Mouse (Mus musculus): ENCODE measurements at regions not wholly inside any gene's neighbourhood (a gene's known extent, or its start where the extent isn't known, plus 50 kb on each side); places are given as distances from the start of the nearest gene placed in this dataset.
A peak's percentile ranks its signal among the peaks of the same experiment; 100 is the strongest.

DNA sequence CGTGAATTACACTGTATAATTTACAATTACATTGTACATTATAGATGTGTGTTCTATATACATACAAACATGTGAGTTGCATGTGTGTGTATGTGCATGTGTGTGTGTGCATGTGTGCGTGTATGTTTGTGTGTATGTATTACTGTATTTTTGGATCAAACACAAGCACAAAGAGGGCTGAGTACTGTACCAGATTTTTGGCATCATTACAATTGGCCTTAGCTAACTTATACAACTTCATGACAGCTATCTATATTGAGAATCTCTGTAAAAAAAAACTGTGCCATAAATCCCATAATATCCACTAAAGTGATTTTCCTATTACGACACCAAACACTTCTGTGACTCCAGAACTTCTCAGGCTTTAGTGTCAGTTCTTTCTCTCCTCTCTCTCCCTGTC, 444.9 kb downstream of the Hdgfl1 start:
- Histone ChIP-seq H3K4me2 (no peak overlapping the region), H3K27ac (replicated peaks) (no peak overlapping the region), H3K9me3 (replicated peaks) (no peaks in the 10 kb centered on the region), H3K4me3 (replicated peaks) (no peak overlapping the region), H3K4me1 (no peaks in the 10 kb centered on the region), H3K36me3 (no peaks in the 10 kb centered on the region), H3K27me3 (replicated peaks) (no peaks in the 10 kb centered on the region), H3K9ac (replicated peaks) (no peak overlapping the region)
- 94% methylated on average over 3 of the region's 3 CpGs for WGBS
- no peak for ATAC-seq (ENCODE audit: low FRiP score)

GRCm38 (mm10) chr13:26324633-26325032, 445.3 kb downstream of the Hdgfl1 start:
- WGBS: 75% methylated on average over 6 of the region's 6 CpGs
- Histone ChIP-seq H3K4me3 (replicated peaks) (no peak overlapping the region), H3K4me2 (no peak overlapping the region), H3K27me3 (replicated peaks) (no peaks in the 10 kb centered on the region), H3K9me3 (replicated peaks) (no peaks in the 10 kb centered on the region), H3K4me1 (no peaks in the 10 kb centered on the region), H3K9ac (replicated peaks) (no peak overlapping the region), H3K27ac (replicated peaks) (no peak overlapping the region), H3K36me3 (no peaks in the 10 kb centered on the region)
- ATAC-seq (ENCODE audit: low FRiP score): no peak

DNA sequence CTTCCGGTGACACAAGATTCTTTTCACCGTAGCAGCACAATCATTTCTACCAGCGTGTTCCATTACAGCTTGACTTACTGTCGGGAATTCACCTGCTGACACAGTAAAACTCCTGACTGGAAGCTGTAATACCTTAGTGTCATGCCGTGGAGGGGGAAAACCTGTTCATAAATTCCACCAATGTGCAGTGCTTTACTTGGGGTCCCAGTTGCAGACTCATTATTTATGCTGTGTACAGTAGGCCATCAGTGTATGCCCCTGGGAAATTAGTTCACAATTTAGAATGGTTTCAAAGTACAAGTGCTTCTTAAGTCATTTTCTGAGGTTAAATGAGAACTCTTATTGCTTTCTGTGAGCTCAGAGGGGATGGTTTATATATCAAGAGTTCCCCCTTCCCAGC, 451.4 kb downstream of the Hdgfl1 start:
- Histone ChIP-seq H3K4me3 (replicated peaks) (no peak overlapping the region), H3K9ac (replicated peaks) (no peak overlapping the region), H3K27ac (replicated peaks) (no peak overlapping the region), H3K4me1 (no peaks in the 10 kb centered on the region), H3K4me2 (no peak overlapping the region), H3K9me3 (replicated peaks) (no peaks in the 10 kb centered on the region), H3K27me3 (replicated peaks) (no peaks in the 10 kb centered on the region), H3K36me3 (no peaks in the 10 kb centered on the region)
- WGBS: 50% methylated on average over 5 of the region's 5 CpGs
- peak; percentile 69 for ATAC-seq (ENCODE audit: low FRiP score)

DNA sequence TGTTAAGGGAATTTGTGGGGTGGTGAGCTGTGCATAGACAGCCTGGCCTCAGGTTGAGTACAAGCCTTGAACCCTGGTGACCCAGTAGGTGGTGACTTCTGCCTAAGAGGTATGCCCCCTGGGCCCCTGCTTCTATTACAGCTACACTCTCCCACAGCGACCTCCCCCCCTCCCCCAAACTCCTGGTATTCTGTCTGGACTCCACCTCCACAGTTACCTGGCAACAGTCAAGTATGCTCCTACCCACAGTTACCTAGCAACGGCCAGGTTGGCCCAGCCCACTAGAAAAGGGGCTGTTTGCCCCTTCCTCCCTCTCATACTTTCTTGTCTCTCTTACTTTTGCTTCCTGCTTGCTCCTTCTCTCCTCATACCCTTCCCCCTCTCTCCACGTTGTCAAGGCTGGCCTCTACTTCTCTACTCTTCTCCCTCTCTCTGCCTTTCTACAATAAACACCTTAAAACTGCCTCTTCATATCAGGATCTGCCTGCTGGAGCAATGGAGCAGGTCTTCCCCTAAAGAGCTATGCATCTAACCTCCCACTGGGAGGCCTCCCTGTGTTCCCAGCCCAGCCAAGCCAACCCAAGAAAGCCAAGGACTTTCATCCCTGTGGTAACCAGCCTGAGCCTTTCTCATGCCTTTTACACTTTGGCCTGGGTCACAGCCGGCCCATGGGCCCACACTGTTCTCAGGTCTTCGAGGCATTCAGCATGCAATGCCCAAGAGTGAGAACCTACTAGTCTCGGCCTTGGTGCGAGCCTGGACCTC, 457.5 kb downstream of the Hdgfl1 start:
- no peaks in the 10 kb centered on the region for H3K9me3 ChIP-seq (replicated peaks)
- no peaks in the 10 kb centered on the region for H3K27me3 ChIP-seq (replicated peaks)
- no peak overlapping the region for H3K9ac ChIP-seq (replicated peaks)
- no peaks in the 10 kb centered on the region for H3K4me1 ChIP-seq
- no peak overlapping the region for H3K4me3 ChIP-seq (replicated peaks)
- H3K4me2 ChIP-seq: no peak overlapping the region
- no peak for ATAC-seq (ENCODE audit: low FRiP score)
- 68% methylated on average over 7 of the region's 7 CpGs for whole genome bisulfite sequencing
- H3K27ac ChIP-seq (replicated peaks): no peak overlapping the region
- H3K36me3 ChIP-seq: no peaks in the 10 kb centered on the region

DNA sequence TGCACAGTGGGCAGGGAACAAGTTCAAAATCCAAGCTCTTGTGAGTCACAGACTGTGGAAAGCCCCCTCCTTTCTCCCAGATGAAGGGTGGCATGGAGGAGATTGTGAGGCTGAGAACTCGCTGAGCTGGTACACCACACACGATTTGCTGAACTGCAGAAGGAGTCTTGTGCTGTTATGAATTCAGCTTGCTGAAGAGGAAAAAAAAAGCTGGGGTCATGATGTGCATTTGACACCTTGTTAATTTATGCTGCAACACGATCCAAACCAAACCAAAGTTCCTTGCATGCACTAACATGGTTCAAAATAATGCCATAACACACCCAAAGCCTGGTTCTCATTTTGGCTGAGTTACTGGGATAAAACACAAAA, 485.9 kb downstream of the Hdgfl1 start:
- H3K9me3 ChIP-seq (replicated peaks): no peaks in the 10 kb centered on the region
- H3K4me3 ChIP-seq (replicated peaks): no peak overlapping the region
- peaks cover 9% of the 10 kb centered on the region; the same call in 1 of the 2 replicates for H3K4me1 ChIP-seq
- no peak overlapping the region for H3K9ac ChIP-seq (replicated peaks)
- H3K27me3 ChIP-seq (replicated peaks): no peaks in the 10 kb centered on the region
- H3K36me3 ChIP-seq: no peaks in the 10 kb centered on the region
- no peak overlapping the region for H3K4me2 ChIP-seq
- 68% methylated on average over 3 of the region's 3 CpGs for WGBS
- H3K27ac ChIP-seq (replicated peaks): no peak overlapping the region
- ATAC-seq (ENCODE audit: low FRiP score): no peak; the same call in 1 of the 2 replicates

DNA sequence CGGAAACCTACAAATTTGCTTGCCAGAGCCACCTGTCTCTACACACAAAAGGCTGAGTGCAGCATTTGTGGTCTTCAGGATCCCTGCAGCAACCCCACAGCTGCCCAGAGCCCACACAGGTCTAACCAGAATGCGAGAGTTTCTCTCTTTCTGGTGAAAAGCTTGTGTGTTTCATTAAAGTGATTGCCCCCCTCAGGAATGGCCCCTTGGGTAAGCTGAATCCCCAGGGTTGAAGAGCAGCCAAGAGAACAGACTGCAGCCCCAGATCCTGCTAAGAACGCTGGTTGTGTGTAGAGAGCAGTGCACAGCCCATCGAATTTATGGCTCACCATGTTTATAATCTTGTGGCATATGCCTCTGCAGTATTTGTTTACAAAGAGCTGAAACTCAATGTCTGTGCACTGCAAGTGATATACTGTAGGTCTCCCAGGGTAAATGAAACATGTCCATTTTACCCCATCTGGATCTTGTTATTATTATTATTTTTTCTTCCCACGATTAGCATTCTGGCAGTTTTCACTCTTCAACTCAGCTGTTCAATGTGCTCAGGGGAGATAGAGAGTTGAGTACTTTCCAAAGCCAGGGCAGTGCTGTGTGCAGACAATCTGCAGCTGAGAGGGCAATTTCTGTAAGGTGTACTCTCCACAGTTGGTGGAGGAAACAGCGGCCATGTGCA, 486.4 kb downstream of the Hdgfl1 start:
- peak; percentile 85 for ATAC-seq (ENCODE audit: low FRiP score)
- peaks cover 9% of the 10 kb centered on the region; the same call in 1 of the 2 replicates for H3K4me1 ChIP-seq

GRCm38 (mm10) chr13:26282291-26282690, 487.7 kb downstream of the Hdgfl1 start:
- no peak overlapping the region for H3K9ac ChIP-seq (replicated peaks)
- H3K4me3 ChIP-seq (replicated peaks): no peak overlapping the region
- no peak overlapping the region for H3K27ac ChIP-seq (replicated peaks)
- no peak for ATAC-seq (ENCODE audit: low FRiP score)
- no peaks in the 10 kb centered on the region for H3K9me3 ChIP-seq (replicated peaks)
- H3K4me1 ChIP-seq: peaks cover 9% of the 10 kb centered on the region; the same call in 1 of the 2 replicates
- 79% methylated on average over 3 of the region's 3 CpGs for WGBS
- no peaks in the 10 kb centered on the region for H3K27me3 ChIP-seq (replicated peaks)
- H3K4me2 ChIP-seq: no peak overlapping the region
- no peaks in the 10 kb centered on the region for H3K36me3 ChIP-seq

More for the DNA sequence above, 486.4 kb downstream of the Hdgfl1 start:
- no peak overlapping the region for H3K4me3 ChIP-seq (replicated peaks)
- H3K9ac ChIP-seq (replicated peaks): no peak overlapping the region
- H3K4me2 ChIP-seq: no peak overlapping the region
- 46% methylated on average over 6 of the region's 6 CpGs for WGBS
- H3K9me3 ChIP-seq (replicated peaks): no peaks in the 10 kb centered on the region
- H3K36me3 ChIP-seq: no peaks in the 10 kb centered on the region
- H3K27ac ChIP-seq (replicated peaks): peak overlapping the region; percentile 66
- no peaks in the 10 kb centered on the region for H3K27me3 ChIP-seq (replicated peaks)

DNA sequence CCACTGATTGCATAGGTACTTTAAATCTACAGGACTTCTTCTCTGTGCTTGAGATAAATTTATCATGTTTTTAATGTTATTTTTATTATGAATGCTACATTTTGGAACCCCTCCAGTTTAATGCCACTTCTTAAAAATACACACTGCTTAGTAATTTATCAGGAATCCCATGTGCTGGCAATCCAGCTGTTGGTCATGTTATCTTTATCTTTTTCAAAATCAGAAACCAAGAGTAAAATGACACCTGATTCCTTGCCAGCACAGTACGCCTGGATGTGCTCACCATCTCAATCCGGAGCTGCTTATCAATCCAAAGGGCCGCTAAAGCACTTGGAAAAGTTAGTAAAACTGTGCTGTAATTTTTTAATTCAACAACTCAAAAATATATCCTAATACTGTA, 497.1 kb downstream of the Hdgfl1 start:
- no peaks in the 10 kb centered on the region for H3K9me3 ChIP-seq (replicated peaks)
- no peak overlapping the region for H3K4me2 ChIP-seq
- no peak overlapping the region for H3K4me3 ChIP-seq (replicated peaks)
- no peaks in the 10 kb centered on the region for H3K27me3 ChIP-seq (replicated peaks)
- ATAC-seq (ENCODE audit: low FRiP score): no peak
- no peak overlapping the region for H3K9ac ChIP-seq (replicated peaks)
- WGBS: 96% methylated on average over 3 of the region's 3 CpGs
- no peaks in the 10 kb centered on the region for H3K36me3 ChIP-seq
- H3K4me1 ChIP-seq: no peaks in the 10 kb centered on the region
- H3K27ac ChIP-seq (replicated peaks): no peak overlapping the region

DNA sequence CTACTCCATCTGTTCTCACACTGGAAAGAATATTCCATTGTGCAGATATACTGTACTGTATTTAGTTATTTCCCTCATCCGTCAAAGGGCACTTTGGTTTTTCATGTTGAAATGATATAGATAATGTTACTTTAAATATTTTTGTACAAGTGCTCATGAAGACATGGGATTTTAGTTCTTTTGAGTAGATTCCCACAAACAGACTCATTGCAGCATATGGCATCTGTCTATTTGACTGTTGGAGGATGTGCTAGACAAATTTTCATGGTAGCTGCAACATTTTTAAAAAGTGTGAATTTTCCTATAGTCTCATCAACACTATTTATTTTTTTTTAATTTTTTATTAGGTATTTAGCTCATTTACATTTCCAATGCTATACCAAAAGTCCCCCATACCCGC, 502.5 kb downstream of the Hdgfl1 start:
- no peak overlapping the region for H3K4me3 ChIP-seq (replicated peaks)
- H3K36me3 ChIP-seq: no peaks in the 10 kb centered on the region
- H3K9ac ChIP-seq (replicated peaks): no peak overlapping the region
- WGBS: 93% methylated on average over 2 of the region's 2 CpGs
- no peak overlapping the region for H3K27ac ChIP-seq (replicated peaks)
- no peaks in the 10 kb centered on the region for H3K9me3 ChIP-seq (replicated peaks)
- no peak for ATAC-seq (ENCODE audit: low FRiP score)
- H3K27me3 ChIP-seq (replicated peaks): no peaks in the 10 kb centered on the region
- no peaks in the 10 kb centered on the region for H3K4me1 ChIP-seq
- no peak overlapping the region for H3K4me2 ChIP-seq

DNA sequence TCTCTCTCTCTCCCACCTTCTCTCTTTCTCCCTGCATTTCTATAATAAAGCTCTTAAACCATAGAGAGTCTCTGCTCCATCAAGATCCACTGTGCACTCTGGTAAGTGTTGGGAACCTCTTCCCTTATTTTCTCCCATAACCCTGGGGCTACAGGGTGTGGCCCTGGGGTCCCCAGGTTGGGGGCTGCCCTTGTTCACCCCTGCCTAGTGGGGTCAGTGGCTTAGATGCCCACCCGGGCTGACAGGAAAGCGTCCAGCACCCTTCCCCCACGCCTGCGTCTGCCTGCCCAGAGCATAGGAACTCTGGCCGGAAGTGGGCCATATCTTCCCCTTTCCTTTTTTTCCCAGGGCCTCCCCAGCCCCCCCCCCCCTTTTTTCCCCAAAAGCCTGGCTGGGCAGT, 534.0 kb downstream of the Hdgfl1 start:
- no peaks in the 10 kb centered on the region for H3K36me3 ChIP-seq
- no peak overlapping the region for H3K27ac ChIP-seq (replicated peaks)
- H3K9me3 ChIP-seq (replicated peaks): no peaks in the 10 kb centered on the region
- no peaks in the 10 kb centered on the region for H3K27me3 ChIP-seq (replicated peaks)
- H3K4me1 ChIP-seq: no peaks in the 10 kb centered on the region
- no peak overlapping the region for H3K4me2 ChIP-seq
- WGBS: 58% methylated on average over 5 of the region's 5 CpGs
- no peak for ATAC-seq (ENCODE audit: low FRiP score)
- H3K9ac ChIP-seq (replicated peaks): no peak overlapping the region
- H3K4me3 ChIP-seq (replicated peaks): no peak overlapping the region

DNA sequence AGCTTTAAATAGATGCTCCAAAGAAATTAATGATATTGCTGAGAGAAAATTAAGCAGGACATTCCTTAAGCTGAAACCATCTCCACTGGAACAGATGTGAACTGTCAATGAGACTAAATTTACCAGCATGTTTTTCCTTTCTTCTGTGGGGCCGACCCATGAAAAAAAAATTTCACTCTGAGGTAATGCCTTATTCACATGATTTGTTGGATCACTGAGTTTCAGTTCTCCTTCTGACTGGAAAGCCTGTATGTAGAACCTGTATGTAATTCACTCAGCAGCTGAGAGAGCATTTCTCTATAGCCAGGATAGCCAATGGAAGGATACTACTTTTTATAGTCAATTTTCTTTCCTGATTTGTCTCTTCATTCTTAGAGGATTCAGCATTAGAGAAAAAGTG, 535.3 kb downstream of the Hdgfl1 start:
- Histone ChIP-seq H3K4me3 (replicated peaks) (no peak overlapping the region), H3K9me3 (replicated peaks) (no peaks in the 10 kb centered on the region), H3K9ac (replicated peaks) (no peak overlapping the region), H3K4me2 (no peak overlapping the region), H3K4me1 (no peaks in the 10 kb centered on the region), H3K36me3 (no peaks in the 10 kb centered on the region), H3K27ac (replicated peaks) (no peak overlapping the region), H3K27me3 (replicated peaks) (no peaks in the 10 kb centered on the region)
- WGBS: 60% methylated on average over 1 of the region's 1 CpGs
- no peak for ATAC-seq (ENCODE audit: low FRiP score)

GRCm38 (mm10) chr13:26217299-26217698, 552.7 kb downstream of the Hdgfl1 start:
- no peaks in the 10 kb centered on the region for H3K27me3 ChIP-seq (replicated peaks)
- no peak overlapping the region for H3K9ac ChIP-seq (replicated peaks)
- H3K4me3 ChIP-seq (replicated peaks): no peak overlapping the region
- no peaks in the 10 kb centered on the region for H3K36me3 ChIP-seq
- no peak for ATAC-seq (ENCODE audit: low FRiP score)
- no peak overlapping the region for H3K27ac ChIP-seq (replicated peaks)
- H3K4me2 ChIP-seq: no peak overlapping the region
- H3K9me3 ChIP-seq (replicated peaks): no peaks in the 10 kb centered on the region
- 56% methylated on average over 3 of the region's 3 CpGs for WGBS
- H3K4me1 ChIP-seq: no peaks in the 10 kb centered on the region

Data from neural tube, embryonic 15.5 days (tissue).